Mouse (Mus musculus): Measurements from ENCODE around the gene Vsx1. TPM values are rescaled to one million over a fixed set of nuclear protein-coding genes. Genes with fewer than 3 reads are reported as not detected.

The Vsx1 gene
- total and polyA plus RNA-seq, 3 experiments = 0.10 to 0.14 TPM; not detected in 1

DNA sequence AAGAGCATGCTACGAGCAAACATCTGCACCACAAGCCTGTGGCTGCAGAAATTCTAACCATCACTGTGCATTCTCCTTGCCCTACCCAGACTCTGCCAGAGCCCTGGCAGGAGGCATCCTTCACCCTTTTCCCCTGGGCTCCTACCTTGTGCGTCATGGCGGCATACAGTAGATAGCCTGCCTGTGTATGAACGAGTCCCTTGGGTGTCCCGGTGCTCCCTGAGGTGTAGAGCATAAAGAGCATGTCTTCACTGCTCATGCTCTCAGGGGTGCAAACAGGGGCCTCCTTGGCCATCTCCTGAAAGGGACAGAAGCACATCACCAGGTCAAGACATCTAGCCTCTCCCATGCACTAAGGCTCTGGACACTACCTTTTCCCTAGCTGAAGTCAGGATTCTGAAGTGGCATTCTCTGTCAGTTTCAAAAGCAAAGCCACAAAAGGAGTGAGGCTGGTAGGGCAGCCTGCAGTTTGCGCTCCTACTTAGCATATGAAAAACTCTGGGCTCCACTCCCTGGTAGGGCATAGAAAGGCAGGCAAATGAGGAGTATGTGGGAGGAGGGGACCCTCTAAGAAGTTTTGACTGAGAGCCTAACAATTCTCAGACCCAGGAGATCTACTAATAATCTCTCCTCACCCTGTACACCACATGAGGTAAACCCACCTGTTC, 51.3 kb downstream of the Vsx1 start:
- H3K27me3 ChIP-seq (ENCODE audit: control insufficient read depth, insufficient read depth, low read length) = no peaks in the 10 kb centered on the region
- no peaks in the 10 kb centered on the region for H3K4me1 ChIP-seq (ENCODE audit: control insufficient read depth, insufficient read depth, low read length)
- 76% methylated on average over 6 of the region's 6 CpGs for WGBS
- DNase-seq = no peak
- no peak overlapping the region for H3K9ac ChIP-seq (ENCODE audit: low read depth, low read length)
- H3K4me3 ChIP-seq = no peak overlapping the region
- peaks cover 4% of the 10 kb centered on the region for H3K36me3 ChIP-seq (ENCODE audit: control insufficient read depth, insufficient read depth, low read length)
- H3K27ac ChIP-seq = no peak overlapping the region
- intact Hi-C loops (cut with DNase I) = loop anchor here (2.0 kb wide), 1 partner anchor 13 kb away; no protein-coding TSS in a partner anchor
- TF ChIP-seq EP300 (IDR thresholded peaks at IDR 0.05; ENCODE audit: insufficient read depth, low read depth, low read length) (no peak), POLR2A (IDR thresholded peaks at IDR 0.05; ENCODE audit: insufficient read depth, low read depth, low read length) (no peak), CTCF (IDR thresholded peaks at IDR 0.05) (no peak)
- 0 out of 2 replicates have a peak, but pooled peaks cover 1% of the 10 kb centered on the region for H3K79me2 ChIP-seq (replicated peaks; ENCODE audit: control insufficient read depth, insufficient read depth, low read length)

GRCm38 (mm10) chr2:150635877-150636446, 53.2 kb downstream of the Vsx1 start:
- Histone ChIP-seq H3K4me3 (no peak overlapping the region), H3K27ac (no peak overlapping the region), H3K79me2 (replicated peaks; ENCODE audit: control insufficient read depth, insufficient read depth, low read length) (no peaks in the 10 kb centered on the region), H3K27me3 (ENCODE audit: control insufficient read depth, insufficient read depth, low read length) (no peaks in the 10 kb centered on the region), H3K36me3 (ENCODE audit: control insufficient read depth, insufficient read depth, low read length) (peaks cover 4% of the 10 kb centered on the region), H3K9ac (ENCODE audit: low read depth, low read length) (no peak overlapping the region), H3K4me1 (ENCODE audit: control insufficient read depth, insufficient read depth, low read length) (no peaks in the 10 kb centered on the region)
- DNase-seq = no peak
- WGBS = 69% methylated on average over 3 of the region's 3 CpGs
- intact Hi-C loops (cut with DNase I) = no loop called here
- no peak for TF ChIP-seq CTCF (IDR thresholded peaks at IDR 0.05)
- no peak for TF ChIP-seq EP300 (IDR thresholded peaks at IDR 0.05; ENCODE audit: insufficient read depth, low read depth, low read length)
- TF ChIP-seq POLR2A (IDR thresholded peaks at IDR 0.05; ENCODE audit: insufficient read depth, low read depth, low read length) = no peak

Other genes starting within 250 kb of the Vsx1 start
- gene Zfp442, start 237.9 kb downstream of the Vsx1 start, total RNA-seq (2021) = 1 to 10 TPM; 6.5 to 7.1 TPM
- gene Zfp442, start 237.9 kb downstream of the Vsx1 start, polyA plus RNA-seq (2012; rRNA removed) = 0.37 and 1.1 TPM in 2 replicates
- gene Zfp345, start 204.3 kb downstream of the Vsx1 start, total RNA-seq (2021) = under 1 TPM in 1 of 2 experiments, not detected in 1; 0.14 TPM
- not detected in 2 replicates for gene Zfp345, start 204.3 kb downstream of the Vsx1 start, polyA plus RNA-seq (2012; rRNA removed)
- not detected for gene Cst7, start 118.9 kb downstream of the Vsx1 start, total RNA-seq (2021)
- 0.47 TPM in 1 of 2 replicates, not detected in the other for gene Cst7, start 118.9 kb downstream of the Vsx1 start, polyA plus RNA-seq (2012; rRNA removed)
- 10 to 100 TPM; 52.6 to 56.9 TPM for gene Apmap, start 80.8 kb downstream of the Vsx1 start, total RNA-seq (2021)
- gene Apmap, start 80.8 kb downstream of the Vsx1 start, polyA plus RNA-seq (2012; rRNA removed) = 37.5 and 59.4 TPM in 2 replicates
- gene Acss1, start 20.9 kb downstream of the Vsx1 start, total RNA-seq (2021) = 100 to 1,000 TPM; 256 to 332 TPM
- 301 and 494 TPM in 2 replicates for gene Acss1, start 20.9 kb downstream of the Vsx1 start, polyA plus RNA-seq (2012; rRNA removed)
- 10 to 100 TPM; 14.7 to 16.9 TPM for gene Entpd6, start 59.7 kb upstream of the Vsx1 start, total RNA-seq (2021)
- 24.4 and 34.4 TPM in 2 replicates for gene Entpd6, start 59.7 kb upstream of the Vsx1 start, polyA plus RNA-seq (2012; rRNA removed)
- 100 to 1,000 TPM; 448 to 514 TPM for gene Pygb, start 97.4 kb upstream of the Vsx1 start, total RNA-seq (2021)
- 343 and 518 TPM in 2 replicates for gene Pygb, start 97.4 kb upstream of the Vsx1 start, polyA plus RNA-seq (2012; rRNA removed)
- 10 to 100 TPM; 47.7 to 51.2 TPM for gene Abhd12, start 215.4 kb upstream of the Vsx1 start, total RNA-seq (2021)
- gene Abhd12, start 215.4 kb upstream of the Vsx1 start, polyA plus RNA-seq (2012; rRNA removed) = 37.6 and 53.7 TPM in 2 replicates
- 1 to 10 TPM; 3.3 to 5.5 TPM for gene Gins1, start 216.0 kb upstream of the Vsx1 start, total RNA-seq (2021)
- 1.8 and 2.1 TPM in 2 replicates for gene Gins1, start 216.0 kb upstream of the Vsx1 start, polyA plus RNA-seq (2012; rRNA removed)

All from heart, adult 2 months (tissue).